Mouse (Mus musculus) olfactory bulb, adult 2 months (tissue): ENCODE measurements around the gene Dapl1. TPM values are rescaled to one million over a fixed set of nuclear protein-coding genes. Genes with fewer than 3 reads are reported as not detected.

ENCODE experiments used
- H3K27ac ChIP-seq: fragments of 200-500 bp; 2 replicates; pipeline ENCODE4 v1.5.1; 2012; ENCODE audit warnings: low read depth, low read length; ENCODE audit not compliant: insufficient read depth
- H3K4me1 ChIP-seq: fragments of 200-500 bp; 2 replicates; pipeline ENCODE4 v1.6.1; 2012; ENCODE audit warnings: low read length; ENCODE audit not compliant: control insufficient read depth, insufficient read depth
- H3K4me3 ChIP-seq: fragments of 200-500 bp; 2 replicates; pipeline ENCODE4 v1.5.1; 2012; ENCODE audit warnings: mild to moderate bottlenecking, low read depth, low read length, moderate library complexity; ENCODE audit not compliant: insufficient read depth
- CTCF ChIP-seq: fragments of 200-500 bp; IDR thresholded peaks from 2 replicates; pipeline ENCODE4 v1.5.1; 2012; ENCODE audit warnings: low read depth, mild to moderate bottlenecking, low read length, moderate library complexity; ENCODE audit not compliant: insufficient read depth
- POLR2A ChIP-seq: fragments of 200-500 bp; IDR thresholded peaks from 2 replicates; pipeline ENCODE4 v1.6.1; 2012; ENCODE audit warnings: mild to moderate bottlenecking, low read depth, low read length, moderate library complexity; ENCODE audit not compliant: insufficient read depth
- WGBS: fragments of 180-500 bp; shearing (Covaris S2); methylation state at CpG from one replicate; pipeline ENCODE4 v1.1.7; 2018; 5-methylcytosine and 5-hydroxymethylcytosine counted together
- polyA plus RNA-seq: library from polyadenylated mRNA; stranded (reverse); fragments of >200 nt; gene quantifications from 2 replicates; pipeline ENCODE4 v1.2.4, GENCODE M21; 2012; ENCODE audit warnings: low replicate concordance; ENCODE audit not compliant: missing spikeins, insufficient read depth, insufficient read length

The Dapl1 gene
- polyA plus RNA-seq, 1 experiment = not detected

- TF ChIP-seq POLR2A (no peak), CTCF (no peak)
- H3K4me1 ChIP-seq = no peaks in the 10 kb centered on the region
- WGBS = 93% methylated on average over 3 of the region's 3 CpGs
- no peak overlapping the region for H3K27ac ChIP-seq
- H3K4me3 ChIP-seq = no peak overlapping the region
These were observed 35.9 kb upstream of the Dapl1 start for GRCm38 (mm10) chr2:59448516-59448915.

GRCm38 (mm10) chr2:59448921-59449320 lies 35.5 kb upstream of the Dapl1 start:
- no peak overlapping the region for H3K27ac ChIP-seq
- no peak overlapping the region for H3K4me3 ChIP-seq
- no peaks in the 10 kb centered on the region for H3K4me1 ChIP-seq
- TF ChIP-seq POLR2A (no peak), CTCF (no peak)
- WGBS = 90% methylated on average over 4 of the region's 4 CpGs

- 94% methylated on average over 2 of the region's 2 CpGs for WGBS
- H3K4me3 ChIP-seq = no peak overlapping the region
- TF ChIP-seq POLR2A = no peak
- no peak for TF ChIP-seq CTCF
- H3K27ac ChIP-seq = no peak overlapping the region
- no peaks in the 10 kb centered on the region for H3K4me1 ChIP-seq
These were observed 32.8 kb upstream of the Dapl1 start for GRCm38 (mm10) chr2:59451675-59452074.

- no peak overlapping the region for H3K27ac ChIP-seq
These were observed 32.4 kb upstream of the Dapl1 start for GRCm38 (mm10) chr2:59452102-59452501.

GRCm38 (mm10) chr2:59462086-59462485 lies 22.4 kb upstream of the Dapl1 start:
- H3K4me3 ChIP-seq = no peak overlapping the region
- no peak overlapping the region for H3K27ac ChIP-seq
- no peak for TF ChIP-seq POLR2A
- TF ChIP-seq CTCF = no peak
- H3K4me1 ChIP-seq = no peaks in the 10 kb centered on the region
- WGBS = 90% methylated on average over 6 of the region's 6 CpGs

More at GRCm38 (mm10) chr2:59452102-59452501, 32.4 kb upstream of the Dapl1 start:
- TF ChIP-seq POLR2A (no peak), CTCF (no peak)
- WGBS = 65% methylated on average over 3 of the region's 3 CpGs
- Histone ChIP-seq H3K4me1 (no peaks in the 10 kb centered on the region), H3K4me3 (no peak overlapping the region)

GRCm38 (mm10) chr2:59463428-59464182 lies 20.8 kb upstream of the Dapl1 start:
- 67% methylated on average over 12 of the region's 12 CpGs for WGBS
- no peak for TF ChIP-seq CTCF
- no peak for TF ChIP-seq POLR2A
- Histone ChIP-seq H3K4me1 (no peaks in the 10 kb centered on the region), H3K4me3 (no peak overlapping the region), H3K27ac (no peak overlapping the region)

GRCm38 (mm10) chr2:59465671-59466070 lies 18.8 kb upstream of the Dapl1 start:
- TF ChIP-seq POLR2A (no peak), CTCF (no peak)
- 0 out of 2 replicates have a peak, but pooled peaks cover 2% of the 10 kb centered on the region for H3K4me1 ChIP-seq
- no peak overlapping the region for H3K27ac ChIP-seq
- no peak overlapping the region for H3K4me3 ChIP-seq
- 89% methylated on average over 5 of the region's 5 CpGs for WGBS

- Histone ChIP-seq H3K27ac (no peak overlapping the region), H3K4me3 (no peak overlapping the region), H3K4me1 (0 out of 2 replicates have a peak, but pooled peaks cover 4% of the 10 kb centered on the region)
- no peak for TF ChIP-seq POLR2A
- TF ChIP-seq CTCF = no peak
- 87% methylated on average over 5 of the region's 5 CpGs for WGBS
These were observed 18.1 kb upstream of the Dapl1 start for GRCm38 (mm10) chr2:59466358-59466757.

GRCm38 (mm10) chr2:59467085-59467484 lies 17.4 kb upstream of the Dapl1 start:
- TF ChIP-seq CTCF (no peak), POLR2A (no peak)
- no peak overlapping the region for H3K27ac ChIP-seq
- no peak overlapping the region for H3K4me3 ChIP-seq
- 0 out of 2 replicates have a peak, but pooled peaks cover 4% of the 10 kb centered on the region for H3K4me1 ChIP-seq
- WGBS = 49% methylated on average over 4 of the region's 4 CpGs
